Mouse (Mus musculus): ENCODE results near the gene Fam198b.

- TF ChIP-seq CTCF (IDR thresholded peaks at IDR 0.05; ENCODE audit: low read depth, low read length): no peak
- no peak for TF ChIP-seq POLR2A (IDR thresholded peaks at IDR 0.05; ENCODE audit: extremely low read depth, insufficient read depth, low read length)
Observed at GRCm38 (mm10) chr3:79898514-79898913, 14.2 kb downstream of the Fam198b start.
